Mouse (Mus musculus): ENCODE results near the gene Palm2. TPM values are rescaled to one million over a fixed set of nuclear protein-coding genes. Genes with fewer than 3 reads are reported as not detected.
A peak's percentile ranks its signal among the peaks of the same experiment; 100 is the strongest.

Gene Palm2
- total RNA-seq, 2 experiments from 2014 or later = 47.2 to 55.0 TPM

GRCm38 (mm10) chr4:57622816-57623215 lies 188.8 kb downstream of the Palm2 start:
- DNase-seq = no peak

GRCm38 (mm10) chr4:57624819-57625218 lies 190.8 kb downstream of the Palm2 start:
- no peak for DNase-seq

DNA sequence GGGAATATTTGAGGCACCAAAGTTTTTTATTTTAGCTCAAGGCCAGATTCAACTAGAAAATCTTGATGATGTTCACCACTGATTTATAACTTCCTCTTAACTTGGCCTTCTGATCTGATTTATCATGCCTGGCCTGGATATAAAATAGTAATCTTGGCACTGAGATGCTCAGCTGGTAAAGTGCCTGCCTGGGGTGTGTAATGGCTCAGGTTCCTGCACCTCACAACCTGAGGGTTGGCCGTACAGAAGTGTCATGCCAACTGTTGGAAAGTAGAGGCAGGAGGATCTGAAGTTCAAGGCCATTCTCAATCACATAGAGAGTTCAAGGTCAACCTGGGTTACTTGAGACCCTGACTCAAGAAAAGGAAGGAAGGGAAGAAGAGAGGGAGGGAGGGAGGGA lies 191.3 kb downstream of the Palm2 start:
- DNase-seq = no peak

DNA sequence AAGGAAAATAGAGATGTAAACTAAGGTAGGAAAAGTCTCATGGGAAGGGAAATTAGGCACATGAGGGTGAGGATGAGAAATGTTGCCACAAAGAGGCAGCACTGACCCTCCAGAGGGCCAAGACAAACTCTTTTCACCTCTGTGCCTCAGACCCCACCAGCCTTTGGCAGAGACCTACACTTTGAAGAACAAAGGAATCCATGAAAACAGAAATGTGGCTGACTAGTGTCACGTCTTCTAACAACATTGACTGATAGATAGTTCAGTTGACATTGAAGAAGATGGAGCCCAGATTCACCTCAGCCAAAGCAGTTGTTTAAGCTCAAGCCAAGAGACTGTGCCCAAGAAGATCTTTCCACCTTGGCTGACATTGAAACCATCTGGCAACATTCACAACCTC lies 191.7 kb downstream of the Palm2 start:
- DNase-seq = no peak

DNA sequence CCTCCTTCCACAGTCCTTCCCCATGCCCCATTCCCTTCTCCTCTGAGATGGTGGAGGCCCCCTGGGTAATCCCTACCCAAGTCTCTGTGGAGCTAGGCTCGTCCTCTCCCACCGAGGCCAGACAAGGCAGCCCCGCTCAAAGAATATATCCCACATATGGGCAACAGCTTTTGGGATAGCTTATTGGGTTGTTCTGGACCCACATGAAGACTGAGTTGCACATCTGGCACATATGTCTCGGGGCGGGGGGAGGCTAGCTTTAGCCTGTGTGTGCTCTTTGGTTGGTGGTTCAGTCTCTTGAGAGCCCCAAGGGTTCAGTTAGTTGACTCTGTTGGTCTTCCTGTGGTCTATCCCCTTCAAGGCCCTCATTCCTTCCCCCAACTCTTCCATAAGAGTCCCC lies 192.9 kb downstream of the Palm2 start:
- DNase-seq = no peak

DNA sequence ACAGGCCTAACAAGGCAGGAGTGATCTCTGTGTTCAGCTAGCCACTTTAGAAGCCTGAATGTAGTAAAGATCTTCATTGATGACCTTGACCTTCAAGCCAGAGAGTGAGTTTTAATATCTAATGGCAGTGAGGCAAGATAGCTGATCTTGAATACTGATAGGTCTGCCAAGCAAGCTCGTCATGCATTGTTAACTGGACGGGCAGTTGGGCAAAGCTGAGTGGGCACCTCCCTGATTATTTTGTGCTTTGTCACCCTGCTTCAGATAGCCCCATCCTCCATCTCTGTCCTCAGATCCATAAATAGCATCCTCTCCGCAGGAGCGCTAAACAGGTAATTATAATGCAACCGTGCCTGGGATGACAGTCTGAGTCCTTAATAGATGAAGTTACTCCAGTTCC lies 198.3 kb downstream of the Palm2 start:
- DNase-seq = no peak

- DNase-seq = no peak
Observed at GRCm38 (mm10) chr4:57633052-57633451, 199.0 kb downstream of the Palm2 start.

GRCm38 (mm10) chr4:57634956-57635355 lies 200.9 kb downstream of the Palm2 start:
- no peak for DNase-seq

GRCm38 (mm10) chr4:57636782-57637482 lies 202.9 kb downstream of the Palm2 start:
- no peak for DNase-seq

GRCm38 (mm10) chr4:57637636-57638386 lies 203.8 kb downstream of the Palm2 start:
- DNase-seq = peak; percentile 22 to 26

DNA sequence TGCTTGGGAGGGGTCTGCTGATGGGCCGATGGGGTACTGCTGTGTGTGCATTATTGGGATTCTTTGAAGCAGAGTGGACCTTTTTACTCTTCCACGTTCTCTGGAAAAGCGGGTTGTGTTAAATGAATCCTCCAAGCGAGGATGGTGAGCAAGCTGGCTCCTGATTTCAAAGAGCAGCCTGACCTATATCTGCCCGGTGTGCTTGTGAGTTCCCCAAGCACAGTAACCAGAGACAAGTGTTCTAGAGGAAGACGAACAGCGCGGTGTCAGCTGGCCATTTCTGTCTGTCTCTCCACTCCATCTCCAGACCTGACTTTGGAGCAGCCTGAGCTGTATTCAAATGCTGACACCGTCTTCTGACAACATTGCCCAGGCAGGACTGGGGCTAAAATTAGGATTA lies 204.9 kb downstream of the Palm2 start:
- DNase-seq = no peak

DNA sequence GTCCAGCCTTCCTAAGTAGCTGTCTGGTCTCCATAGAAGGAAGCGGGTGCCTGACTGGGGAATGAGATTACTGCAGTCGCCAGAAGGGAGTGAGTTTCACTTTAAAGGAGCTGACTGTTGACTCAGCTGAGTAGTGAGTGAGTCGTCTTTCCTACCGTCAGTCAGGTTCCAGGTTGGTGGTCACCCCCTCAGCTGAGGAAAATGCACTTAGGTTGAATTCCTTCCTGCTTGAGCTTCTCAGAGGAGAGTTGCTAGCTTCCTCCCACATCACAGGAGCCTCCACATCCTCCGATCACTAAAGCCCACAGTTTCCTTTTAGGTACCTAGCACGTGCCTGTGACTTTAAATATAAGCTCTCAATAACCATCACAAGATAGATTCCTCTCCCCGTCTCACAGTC lies 206.2 kb downstream of the Palm2 start:
- no peak for DNase-seq

GRCm38 (mm10) chr4:57640971-57641370 lies 206.9 kb downstream of the Palm2 start:
- DNase-seq = no peak

DNA sequence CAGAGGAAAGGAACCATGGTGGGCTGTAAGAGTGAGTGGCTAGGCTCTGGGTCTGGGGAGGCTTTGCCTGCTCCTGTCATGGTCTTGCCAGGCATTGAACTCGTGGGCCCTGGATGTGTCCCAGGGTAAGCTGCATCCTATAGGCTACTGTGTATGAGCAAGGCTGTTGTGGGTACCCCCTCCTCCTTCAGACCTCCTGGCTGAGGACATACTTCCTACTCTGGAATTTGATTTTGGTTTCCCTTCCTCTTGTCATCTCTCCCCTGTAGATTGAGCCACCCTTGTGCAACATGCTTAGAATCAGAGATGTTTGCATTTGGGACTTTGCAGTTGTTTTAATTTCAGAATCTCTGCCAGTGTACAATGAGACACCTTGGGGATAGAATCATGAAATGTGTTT lies 216.9 kb downstream of the Palm2 start:
- no peak for DNase-seq

DNA sequence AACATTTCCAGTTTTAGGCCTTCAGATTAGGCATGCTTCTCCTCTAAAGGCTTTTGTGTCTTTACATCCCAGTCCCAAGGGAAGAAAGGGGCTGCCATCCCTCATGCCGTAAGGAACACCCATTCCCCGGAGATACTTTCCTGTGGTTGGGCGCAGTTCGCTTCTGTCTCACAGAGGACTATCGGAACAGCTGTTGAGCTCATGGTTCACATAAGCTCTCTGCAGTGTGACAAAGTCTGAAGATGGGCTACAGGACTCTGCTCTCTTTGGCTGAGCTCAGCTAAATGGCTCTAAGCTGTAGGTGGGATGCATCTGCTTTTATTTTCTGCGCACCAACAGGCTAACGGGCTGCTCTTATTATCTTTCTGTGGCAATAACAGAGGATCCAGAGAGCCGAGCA lies 217.5 kb downstream of the Palm2 start:
- DNase-seq = no peak

DNA sequence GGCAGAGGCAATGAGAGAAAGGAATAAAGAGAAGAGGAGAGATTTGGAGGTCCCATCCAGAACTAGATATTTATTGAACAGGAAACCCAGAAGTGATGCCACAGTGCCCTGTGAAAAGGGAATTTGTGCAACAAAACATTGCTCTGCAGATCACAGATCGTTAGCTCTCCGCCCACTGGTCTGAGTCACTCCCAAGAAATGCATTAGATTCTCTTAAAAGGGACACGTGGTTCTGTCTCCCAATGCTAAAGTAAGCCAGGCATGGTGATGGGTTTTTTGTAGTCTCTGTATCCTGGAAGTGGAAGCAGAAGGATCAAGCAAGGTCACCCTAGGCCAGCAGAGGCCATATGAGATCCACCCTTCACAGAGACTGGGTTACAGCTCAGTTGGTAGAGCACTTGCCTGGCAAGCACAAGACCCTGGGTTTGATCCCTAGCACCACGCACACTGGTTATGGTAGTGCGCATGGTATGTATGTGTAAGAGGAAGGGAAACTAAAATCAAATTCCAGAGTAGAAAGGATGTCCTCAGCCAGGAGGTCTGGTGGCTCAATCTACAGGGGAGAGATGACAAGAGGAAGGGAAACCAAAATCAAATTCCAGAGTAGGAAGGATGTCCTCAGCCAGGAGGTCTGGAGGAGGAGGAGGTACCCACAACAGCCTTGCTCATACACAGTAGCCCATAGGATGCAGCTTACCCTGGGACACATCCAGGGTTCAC lies 218.3 kb downstream of the Palm2 start:
- no peak for DNase-seq

- DNase-seq = no peak
Observed at GRCm38 (mm10) chr4:57655966-57656365, 221.9 kb downstream of the Palm2 start.

- DNase-seq = peak; percentile 63 to 66
Observed at GRCm38 (mm10) chr4:57656388-57656787, 222.3 kb downstream of the Palm2 start.

GRCm38 (mm10) chr4:57656861-57657260 lies 222.8 kb downstream of the Palm2 start:
- no peak for DNase-seq

GRCm38 (mm10) chr4:57660470-57660869 lies 226.4 kb downstream of the Palm2 start:
- DNase-seq = no peak

- no peak for DNase-seq
Observed at GRCm38 (mm10) chr4:57666101-57666500, 232.1 kb downstream of the Palm2 start.

GRCm38 (mm10) chr4:57670813-57671469 lies 236.9 kb downstream of the Palm2 start:
- DNase-seq = no peak

GRCm38 (mm10) chr4:57672541-57672940 lies 238.5 kb downstream of the Palm2 start:
- DNase-seq = no peak
